Mouse (Mus musculus) megakaryocyte, embryonic 14.5 days (primary cell): ENCODE results near the gene Wapl.

Source experiments
- FLI1 ChIP-seq: IDR thresholded peaks from 2 replicates; pipeline ENCODE4 v1.6.1; 2012; ENCODE audit warnings: low read length, inconsistent platforms, mixed read lengths
- GATA1 ChIP-seq: IDR thresholded peaks from 3 replicates; pipeline ENCODE4 v1.6.1; 2012; ENCODE audit warnings: mixed read lengths, low read length, inconsistent platforms, borderline replicate concordance

DNA sequence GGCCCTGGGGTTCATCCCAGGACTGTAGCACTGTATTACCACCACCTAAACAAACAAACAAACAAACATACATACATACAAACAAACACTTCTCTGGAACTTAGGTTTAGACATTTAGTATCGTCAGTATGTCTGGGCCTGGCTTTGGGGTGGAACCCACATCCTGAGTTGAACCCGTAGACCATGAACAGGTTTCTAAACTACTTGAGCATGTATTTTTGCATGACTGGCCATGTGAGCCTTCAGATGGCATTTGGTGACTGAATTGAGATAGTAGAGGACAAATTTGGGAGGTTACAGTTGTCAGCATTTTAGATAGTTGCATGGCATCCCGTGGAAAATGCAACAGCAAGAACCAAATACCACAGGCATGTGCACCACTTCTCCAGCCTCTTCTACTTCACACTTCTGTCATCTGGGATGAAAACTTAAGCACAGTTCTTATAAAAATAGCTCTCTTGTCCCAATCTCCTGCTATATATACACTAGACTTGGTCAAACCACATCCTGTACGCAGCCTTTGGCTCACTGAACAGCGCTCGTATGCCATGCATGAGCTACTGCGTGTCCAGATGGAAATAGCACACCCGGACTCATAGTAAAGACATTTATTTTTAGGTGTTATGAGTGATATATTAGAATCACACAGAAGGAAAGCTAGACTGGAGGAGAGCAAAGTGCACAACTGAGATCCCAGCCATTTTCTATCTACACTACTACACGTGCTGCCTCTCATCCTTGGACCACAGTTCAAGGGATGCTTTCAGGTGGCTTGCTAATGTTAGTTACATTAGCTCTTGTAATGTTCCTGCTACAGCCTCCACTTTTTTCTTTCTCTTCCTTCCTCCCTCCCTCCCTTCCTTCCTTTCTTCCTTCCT is 87.6 kb downstream of the Wapl start:
- TF ChIP-seq GATA1 (no peak), FLI1 (no peak)
